Mouse (Mus musculus): Measurements from ENCODE around the gene Olfr323.

The Olfr323 gene

DNA sequence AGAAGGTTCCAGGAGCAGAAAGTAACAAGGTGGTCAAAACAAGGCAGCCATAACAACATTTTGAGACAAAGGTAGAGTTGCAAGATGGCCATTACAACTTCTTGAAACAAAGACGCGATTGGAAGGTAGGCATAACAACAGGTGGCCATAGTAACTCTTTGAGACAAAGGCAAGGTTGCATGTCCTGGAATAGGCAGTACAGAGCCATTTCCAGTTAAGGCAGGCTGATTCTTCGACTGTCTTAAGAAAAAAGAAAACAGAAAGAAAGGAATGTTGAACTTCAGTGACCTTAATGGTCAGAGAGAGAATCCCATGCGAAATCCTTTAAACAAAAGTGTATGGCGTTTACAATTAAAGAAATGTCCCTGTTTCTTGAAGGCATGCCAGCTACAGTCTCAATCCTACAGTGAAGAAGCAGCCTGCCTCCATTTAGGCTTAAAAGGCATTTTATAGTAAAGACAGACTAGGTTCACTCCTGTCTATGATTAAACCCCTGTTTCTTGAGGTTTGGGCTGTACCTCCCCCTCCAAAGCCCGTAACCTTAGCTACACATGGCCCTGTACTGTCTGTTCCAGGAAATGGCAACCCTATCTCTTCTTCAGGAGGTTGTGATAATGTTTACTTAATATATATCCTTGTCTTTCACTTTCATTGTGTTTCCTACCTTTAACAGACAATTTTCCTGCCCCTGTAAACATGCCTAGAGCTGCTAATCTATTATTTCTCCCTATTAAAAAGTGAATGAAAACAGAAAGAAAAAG lies 27.3 kb downstream of the Olfr323 start:
- no peak for DNase-seq (ENCODE audit: low spot score in 2 of 2)

DNA sequence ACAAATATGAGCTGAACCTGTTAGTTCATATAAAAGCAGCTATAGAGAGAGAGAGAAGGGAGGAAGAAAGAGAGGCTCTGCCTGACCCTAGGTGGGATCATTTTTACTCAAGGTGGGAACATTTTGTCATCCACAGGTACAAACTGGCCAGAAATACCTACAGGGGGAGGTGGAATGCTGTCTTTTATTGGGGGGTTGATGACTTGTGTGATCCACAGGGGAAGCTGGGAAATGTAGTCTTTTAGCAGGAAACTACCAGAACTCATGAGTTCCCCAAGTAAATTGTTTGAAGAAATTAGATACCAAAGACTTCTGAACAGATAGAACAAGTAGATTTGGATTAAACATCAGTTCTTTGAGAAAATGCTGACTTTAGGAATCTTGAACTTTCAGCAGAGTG lies 28.2 kb downstream of the Olfr323 start:
- no peak for DNase-seq (ENCODE audit: low spot score in 2 of 2)

DNA sequence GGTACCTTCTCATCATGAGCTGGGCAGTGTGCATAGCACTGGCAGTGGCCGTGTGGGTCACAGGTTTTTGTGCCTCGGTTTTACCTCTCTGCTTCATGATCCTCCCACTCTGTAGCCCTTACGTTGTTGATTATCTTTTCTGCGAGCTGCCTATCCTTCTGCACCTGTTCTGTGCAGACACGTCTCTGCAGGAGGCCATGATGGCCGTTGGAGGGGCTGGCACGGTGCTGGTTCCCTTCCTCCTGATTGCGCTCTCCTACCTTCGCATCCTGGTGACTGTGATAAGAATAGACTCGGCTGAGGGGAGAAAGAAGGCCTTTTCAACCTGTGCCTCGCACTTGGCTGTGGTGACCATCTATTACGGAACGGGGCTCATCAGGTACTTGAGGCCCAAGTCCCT lies 32.5 kb downstream of the Olfr323 start:
- no peak for DNase-seq (ENCODE audit: low spot score in 2 of 2)

DNA sequence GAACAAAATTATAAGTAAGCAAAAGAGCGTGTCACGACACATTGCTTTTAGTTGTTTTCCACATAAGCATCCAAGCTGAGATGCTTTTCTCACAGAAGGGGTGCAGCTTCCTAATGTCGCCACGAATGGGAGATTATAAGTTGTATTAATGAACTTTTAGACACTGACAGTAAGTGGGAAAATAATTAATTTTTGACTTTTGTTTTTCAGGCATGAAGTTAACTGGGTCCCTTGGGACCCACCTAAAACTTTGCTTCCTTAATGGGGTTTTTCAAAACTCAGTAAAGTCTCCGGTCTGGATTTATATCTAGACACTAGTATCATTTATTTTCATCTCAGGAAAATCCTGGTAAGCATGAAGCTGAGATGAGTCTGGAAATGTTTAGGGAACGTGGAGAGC lies 35.5 kb downstream of the Olfr323 start, which contains the start of gene Olfr324:
Olfr324 (plus strand) TSS at position 301 of the 400 bp plus-strand sequence.
- DNase-seq (ENCODE audit: low spot score in 2 of 2): no peak

DNA sequence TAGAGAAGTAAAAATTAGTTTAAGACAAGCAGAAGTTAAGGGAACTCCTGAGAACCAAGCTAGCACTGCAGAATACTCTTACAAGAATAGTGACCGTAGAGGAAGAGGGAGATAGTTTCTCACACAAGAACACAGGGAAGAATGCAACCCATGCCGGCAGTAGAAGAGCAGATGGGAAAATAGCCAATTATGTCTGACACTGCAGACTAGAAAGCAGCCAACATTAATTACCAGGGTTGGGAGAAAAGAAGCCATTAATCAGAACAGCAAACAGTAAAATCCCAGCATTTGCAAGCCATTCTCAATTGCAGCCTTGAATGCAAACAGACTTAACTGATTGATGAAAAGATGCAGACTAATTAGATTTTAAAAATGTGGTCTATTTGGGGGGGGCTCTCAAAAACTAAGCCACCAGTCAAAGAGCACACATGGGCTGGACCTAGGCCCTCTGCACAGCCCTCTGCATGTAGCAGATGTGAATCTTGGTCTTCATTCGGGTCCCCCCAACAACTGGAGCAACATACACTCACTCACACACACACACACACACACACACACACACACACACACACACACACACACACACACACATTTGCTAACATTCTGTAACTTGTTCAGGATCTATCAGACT lies 41.6 kb downstream of the Olfr323 start:
- no peak for DNase-seq (ENCODE audit: low spot score in 2 of 2)

DNA sequence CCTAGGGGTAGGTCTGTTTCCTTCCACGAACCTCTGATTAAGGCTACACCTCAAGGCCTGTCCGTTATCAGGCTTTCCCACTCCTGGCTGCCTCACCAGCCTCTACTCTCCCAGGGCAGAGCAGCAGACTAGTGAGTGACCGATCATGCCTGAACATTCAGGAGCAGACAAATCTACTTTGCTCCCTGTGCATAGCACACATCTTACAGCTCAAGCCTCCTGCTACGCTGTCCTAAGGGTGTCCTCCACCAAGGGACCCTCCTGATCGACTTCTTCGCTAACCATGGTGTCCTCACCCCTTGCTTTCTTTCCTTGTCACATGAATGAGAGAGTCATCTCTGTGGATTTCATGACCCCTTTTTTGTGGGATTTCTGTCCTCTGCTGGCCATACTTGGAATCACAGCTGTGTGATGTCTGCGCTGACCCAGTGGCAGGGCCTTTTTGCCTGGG lies 42.4 kb downstream of the Olfr323 start:
- peak; percentile 73 to 82 for DNase-seq (ENCODE audit: low spot score in 2 of 2)

DNA sequence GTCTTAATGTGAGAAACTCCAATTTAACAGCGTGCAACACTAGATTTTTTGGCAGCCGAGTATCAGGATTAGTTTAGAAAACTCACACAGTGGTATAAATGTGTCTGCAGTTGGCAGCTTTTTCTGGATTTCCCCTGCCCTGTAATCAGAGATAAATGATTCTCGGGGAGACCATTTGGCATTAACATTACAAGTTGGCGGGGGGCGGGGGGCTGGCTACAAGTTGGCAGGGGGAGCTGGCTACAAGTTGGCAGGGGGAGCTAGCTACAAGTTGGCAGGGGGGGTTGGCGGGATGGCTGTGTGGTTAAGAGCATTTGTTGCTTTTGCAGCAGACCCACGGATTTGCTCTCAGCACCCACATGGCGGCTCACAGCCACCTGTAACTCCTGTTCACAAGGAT lies 51.7 kb downstream of the Olfr323 start:
- no peak for DNase-seq (ENCODE audit: low spot score in 2 of 2)

DNA sequence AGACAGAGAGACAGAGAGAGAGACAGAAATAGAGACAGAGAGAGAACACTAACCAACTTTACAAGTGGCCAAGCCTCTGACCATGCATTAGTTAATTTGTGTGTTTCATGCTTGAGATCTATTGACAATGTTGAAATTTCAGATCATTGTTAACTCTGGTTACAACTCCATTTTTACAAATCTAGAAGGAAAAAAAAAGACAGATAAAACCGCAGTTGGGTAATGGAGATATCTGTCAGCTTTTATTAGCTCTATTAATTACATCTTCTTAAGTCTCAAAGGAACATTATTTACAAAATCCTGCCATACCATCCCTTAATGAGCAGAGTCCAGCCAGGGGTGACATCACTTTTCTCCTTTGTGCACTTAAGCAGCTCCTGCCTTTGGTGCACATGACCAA lies 52.9 kb downstream of the Olfr323 start, which contains the start of gene Olfr325:
Olfr325 (plus strand) TSS at position 301 of the 400 bp plus-strand sequence.
- no peak for DNase-seq (ENCODE audit: low spot score in 2 of 2)

Measured in spleen, postnatal 10 days (tissue).